Mouse (Mus musculus): Measurements from ENCODE around the gene Kcnb1. TPM values are rescaled to one million over a fixed set of nuclear protein-coding genes. Genes with fewer than 3 reads are reported as not detected.

Kcnb1 gene
- polyA plus RNA-seq, 1 experiment from 2014 or later: 0.16 TPM

- WGBS (ENCODE audit: insufficient replicate concordance): 23% methylated on average over 13 of the region's 13 CpGs
These were observed 96.6 kb downstream of the Kcnb1 start for GRCm38 (mm10) chr2:167093171-167093900.

GRCm38 (mm10) chr2:167090271-167090670 lies 99.7 kb downstream of the Kcnb1 start:
- no peaks in the 10 kb centered on the region for H3K36me3 ChIP-seq
- 61% methylated on average over 1 of the region's 1 CpGs for WGBS (ENCODE audit: insufficient replicate concordance)
- no peaks in the 10 kb centered on the region for H3K4me1 ChIP-seq (replicated peaks)
- DNase-seq (no peak), ATAC-seq (ENCODE audit: low read depth) (no peak)
- H3K4me2 ChIP-seq: no peak overlapping the region
- H3K27ac ChIP-seq: no peak overlapping the region
- H3K9me3 ChIP-seq (replicated peaks): no peaks in the 10 kb centered on the region
- H3K9ac ChIP-seq: no peak overlapping the region
- no peak overlapping the region for H3K4me3 ChIP-seq (replicated peaks)
- H3K27me3 ChIP-seq: peaks cover 3% of the 10 kb centered on the region; the same call in 1 of the 2 replicates

More at GRCm38 (mm10) chr2:167093171-167093900, 96.6 kb downstream of the Kcnb1 start:
- no peak overlapping the region for H3K4me2 ChIP-seq
- H3K27me3 ChIP-seq: no peaks in the 10 kb centered on the region
- no peaks in the 10 kb centered on the region for H3K36me3 ChIP-seq
- DNase-seq (no peak), ATAC-seq (ENCODE audit: low read depth) (no peak)
- no peaks in the 10 kb centered on the region for H3K9me3 ChIP-seq (replicated peaks)
- no peak overlapping the region for H3K27ac ChIP-seq
- H3K9ac ChIP-seq: no peak overlapping the region
- H3K4me3 ChIP-seq (replicated peaks): no peak overlapping the region
- H3K4me1 ChIP-seq (replicated peaks): no peaks in the 10 kb centered on the region

- Histone ChIP-seq H3K36me3 (no peaks in the 10 kb centered on the region), H3K9ac (no peak overlapping the region), H3K4me2 (no peak overlapping the region), H3K4me3 (replicated peaks) (no peak overlapping the region), H3K9me3 (replicated peaks) (no peaks in the 10 kb centered on the region), H3K27me3 (peaks cover 3% of the 10 kb centered on the region; the same call in 1 of the 2 replicates), H3K27ac (no peak overlapping the region), H3K4me1 (replicated peaks) (no peaks in the 10 kb centered on the region)
- no peak for ATAC-seq (ENCODE audit: low read depth)
- DNase-seq: no peak
- 58% methylated on average over 5 of the region's 5 CpGs for WGBS (ENCODE audit: insufficient replicate concordance)
These were observed 103.1 kb downstream of the Kcnb1 start for GRCm38 (mm10) chr2:167086836-167087235.

GRCm38 (mm10) chr2:167086092-167086491 lies 103.9 kb downstream of the Kcnb1 start:
- Histone ChIP-seq H3K36me3 (no peaks in the 10 kb centered on the region), H3K27me3 (peaks cover 3% of the 10 kb centered on the region; the same call in 1 of the 2 replicates), H3K4me2 (no peak overlapping the region), H3K9ac (no peak overlapping the region), H3K27ac (no peak overlapping the region), H3K4me3 (replicated peaks) (no peak overlapping the region), H3K9me3 (replicated peaks) (no peaks in the 10 kb centered on the region), H3K4me1 (replicated peaks) (no peaks in the 10 kb centered on the region)
- WGBS (ENCODE audit: insufficient replicate concordance): 54% methylated on average over 11 of the region's 11 CpGs
- ATAC-seq (ENCODE audit: low read depth): no peak
- DNase-seq: no peak

GRCm38 (mm10) chr2:167081639-167082038 lies 108.3 kb downstream of the Kcnb1 start:
- Histone ChIP-seq H3K9ac (no peak overlapping the region), H3K9me3 (replicated peaks) (no peaks in the 10 kb centered on the region), H3K36me3 (no peaks in the 10 kb centered on the region), H3K4me3 (replicated peaks) (no peak overlapping the region), H3K27ac (no peak overlapping the region), H3K4me2 (no peak overlapping the region), H3K4me1 (replicated peaks) (no peaks in the 10 kb centered on the region), H3K27me3 (peaks cover 12% of the 10 kb centered on the region; the same call in 1 of the 2 replicates)
- ATAC-seq (ENCODE audit: low read depth): no peak
- 5% methylated on average over 4 of the region's 4 CpGs for WGBS (ENCODE audit: insufficient replicate concordance)
- DNase-seq: no peak

GRCm38 (mm10) chr2:167081135-167081534 lies 108.8 kb downstream of the Kcnb1 start:
- H3K4me1 ChIP-seq (replicated peaks): no peaks in the 10 kb centered on the region
- H3K4me2 ChIP-seq: no peak overlapping the region
- DNase-seq (no peak), ATAC-seq (ENCODE audit: low read depth) (no peak)
- no peaks in the 10 kb centered on the region for H3K9me3 ChIP-seq (replicated peaks)
- no peak overlapping the region for H3K27ac ChIP-seq
- H3K36me3 ChIP-seq: no peaks in the 10 kb centered on the region
- no peak overlapping the region for H3K9ac ChIP-seq
- 52% methylated on average over 6 of the region's 6 CpGs for WGBS (ENCODE audit: insufficient replicate concordance)
- peaks cover 9% of the 10 kb centered on the region; the same call in 1 of the 2 replicates for H3K27me3 ChIP-seq
- no peak overlapping the region for H3K4me3 ChIP-seq (replicated peaks)

GRCm38 (mm10) chr2:167080387-167080786 lies 109.6 kb downstream of the Kcnb1 start:
- ATAC-seq (ENCODE audit: low read depth): no peak
- Histone ChIP-seq H3K4me2 (no peak overlapping the region), H3K4me1 (replicated peaks) (no peaks in the 10 kb centered on the region), H3K9ac (no peak overlapping the region), H3K36me3 (no peaks in the 10 kb centered on the region), H3K9me3 (replicated peaks) (no peaks in the 10 kb centered on the region), H3K4me3 (replicated peaks) (no peak overlapping the region), H3K27me3 (0 out of 2 replicates have a peak, but pooled peaks cover 8% of the 10 kb centered on the region), H3K27ac (no peak overlapping the region)
- WGBS (ENCODE audit: insufficient replicate concordance): 64% methylated on average over 3 of the region's 3 CpGs
- DNase-seq: no peak

GRCm38 (mm10) chr2:167079535-167080257 lies 110.3 kb downstream of the Kcnb1 start:
- Histone ChIP-seq H3K36me3 (no peaks in the 10 kb centered on the region), H3K27me3 (0 out of 2 replicates have a peak, but pooled peaks cover 8% of the 10 kb centered on the region), H3K9ac (no peak overlapping the region), H3K4me1 (replicated peaks) (no peaks in the 10 kb centered on the region), H3K4me2 (no peak overlapping the region), H3K4me3 (replicated peaks) (no peak overlapping the region), H3K27ac (no peak overlapping the region), H3K9me3 (replicated peaks) (no peaks in the 10 kb centered on the region)
- WGBS (ENCODE audit: insufficient replicate concordance): 71% methylated on average over 18 of the region's 18 CpGs
- DNase-seq: no peak
- ATAC-seq (ENCODE audit: low read depth): no peak

- DNase-seq: no peak
These were observed 110.9 kb downstream of the Kcnb1 start for GRCm38 (mm10) chr2:167078931-167079495.

GRCm38 (mm10) chr2:167078486-167078885 lies 111.5 kb downstream of the Kcnb1 start:
- Histone ChIP-seq H3K4me2 (no peak overlapping the region), H3K27me3 (0 out of 2 replicates have a peak, but pooled peaks cover 8% of the 10 kb centered on the region), H3K4me1 (replicated peaks) (no peaks in the 10 kb centered on the region), H3K27ac (no peak overlapping the region), H3K9me3 (replicated peaks) (no peaks in the 10 kb centered on the region), H3K9ac (no peak overlapping the region), H3K36me3 (no peaks in the 10 kb centered on the region), H3K4me3 (replicated peaks) (no peak overlapping the region)
- 31% methylated on average over 7 of the region's 7 CpGs for WGBS (ENCODE audit: insufficient replicate concordance)
- ATAC-seq (ENCODE audit: low read depth) (no peak), DNase-seq (no peak)

More at GRCm38 (mm10) chr2:167078931-167079495, 110.9 kb downstream of the Kcnb1 start:
- Histone ChIP-seq H3K4me2 (no peak overlapping the region), H3K9me3 (replicated peaks) (no peaks in the 10 kb centered on the region), H3K27ac (no peak overlapping the region), H3K36me3 (no peaks in the 10 kb centered on the region), H3K9ac (no peak overlapping the region), H3K4me1 (replicated peaks) (no peaks in the 10 kb centered on the region), H3K27me3 (0 out of 2 replicates have a peak, but pooled peaks cover 8% of the 10 kb centered on the region), H3K4me3 (replicated peaks) (no peak overlapping the region)
- 41% methylated on average over 9 of the region's 9 CpGs for WGBS (ENCODE audit: insufficient replicate concordance)
- no peak for ATAC-seq (ENCODE audit: low read depth)

- 66% methylated on average over 11 of the region's 11 CpGs for WGBS (ENCODE audit: insufficient replicate concordance)
- DNase-seq (no peak), ATAC-seq (ENCODE audit: low read depth) (no peak)
- Histone ChIP-seq H3K4me3 (replicated peaks) (no peak overlapping the region), H3K9ac (no peak overlapping the region), H3K27me3 (0 out of 2 replicates have a peak, but pooled peaks cover 8% of the 10 kb centered on the region), H3K27ac (no peak overlapping the region), H3K36me3 (no peaks in the 10 kb centered on the region), H3K4me1 (replicated peaks) (peaks cover 2% of the 10 kb centered on the region; the same call in 1 of the 2 replicates), H3K4me2 (no peak overlapping the region), H3K9me3 (replicated peaks) (no peaks in the 10 kb centered on the region)
These were observed 112.6 kb downstream of the Kcnb1 start for GRCm38 (mm10) chr2:167077199-167077962.

All from liver, embryonic 13.5 days (tissue).